Mouse (Mus musculus) embryonic fibroblast, embryonic 13.5 days (primary cell): ENCODE measurements around the gene Pld1.

Experiments
- CTCF ChIP-seq: IDR thresholded peaks from 2 replicates; pipeline ENCODE4 v1.5.1; 2011; ENCODE audit warnings: mild to moderate bottlenecking, control low read depth, low read length, moderate library complexity, borderline replicate concordance; ENCODE audit not compliant: insufficient read depth
- POLR2A ChIP-seq: IDR thresholded peaks from 2 replicates; pipeline ENCODE4 v1.6.1; 2011; ENCODE audit warnings: low read depth, mild to moderate bottlenecking, control low read depth, low read length, moderate library complexity

DNA sequence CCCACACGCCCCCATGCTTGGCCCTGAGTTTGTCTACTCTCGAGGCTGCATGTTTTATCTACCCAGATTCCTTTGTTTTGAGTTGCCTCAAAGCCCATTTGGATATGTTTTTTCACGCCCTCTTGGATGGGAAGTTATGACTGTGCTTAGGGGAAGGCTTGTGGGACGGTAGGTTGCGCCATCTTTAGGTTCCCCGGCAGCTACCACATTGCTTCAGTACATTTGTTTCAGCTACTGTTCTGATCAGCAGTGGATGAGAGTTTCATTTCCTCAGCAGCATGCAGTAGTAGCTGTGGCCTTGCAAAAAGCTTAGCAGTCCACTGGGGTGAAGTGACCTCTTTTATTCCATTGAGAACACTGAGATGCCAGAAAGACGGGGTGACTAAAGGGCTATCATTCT lies 73.7 kb downstream of the Pld1 start:
- TF ChIP-seq POLR2A (no peak), CTCF (no peak)
